Mouse (Mus musculus) B cell, adult 2 months (primary cell): ENCODE results near the gene Anapc15-ps.

ENCODE experiments used
- DNase-seq, 2 experiments: peaks; one replicate each; pipeline ENCODE4 v3.0.0; 2022

The Anapc15-ps gene

DNA sequence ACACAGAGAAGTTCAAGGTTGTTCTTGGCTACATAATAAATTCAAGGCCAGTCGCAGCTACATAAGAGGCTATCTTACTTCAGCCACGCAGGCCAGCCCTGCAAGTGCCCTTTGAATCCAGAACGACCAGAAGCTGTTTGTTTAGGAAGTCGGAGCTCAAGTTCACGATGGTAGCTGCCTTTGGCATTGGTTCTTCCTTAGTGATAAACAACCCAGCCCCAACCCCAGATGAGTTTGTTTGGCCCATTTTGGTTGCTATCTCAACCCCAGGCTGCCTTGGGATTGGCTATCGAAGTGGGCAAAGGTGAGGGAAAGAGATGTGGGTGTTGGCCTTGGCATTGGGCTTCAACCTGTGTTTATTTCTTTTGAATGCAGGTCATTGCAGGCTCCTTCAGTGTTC lies 48.0 kb downstream of the Anapc15-ps start:
- no peak for DNase-seq

GRCm38 (mm10) chr10:95624007-95624406 lies 49.2 kb downstream of the Anapc15-ps start:
- no peak for DNase-seq

DNA sequence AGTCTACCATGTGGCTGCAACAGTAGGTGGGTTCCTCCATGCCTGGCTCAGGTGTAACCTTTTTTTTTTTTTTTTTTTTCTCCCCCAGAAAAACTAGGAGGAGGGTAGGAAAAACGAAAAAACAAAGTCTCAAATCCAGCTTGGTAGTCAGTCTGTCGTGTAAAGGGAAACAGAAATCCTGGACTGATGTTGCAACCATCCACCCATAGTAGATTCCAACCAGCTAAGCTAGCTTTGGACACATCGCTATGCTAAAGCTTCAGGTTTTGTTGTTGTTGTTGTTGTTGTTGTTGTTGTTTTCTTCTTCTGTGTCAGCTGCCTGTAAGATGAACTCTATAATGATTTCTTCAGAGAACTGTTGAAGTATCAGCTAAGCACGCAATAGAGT lies 49.7 kb downstream of the Anapc15-ps start:
- DNase-seq: no peak
